Mouse (Mus musculus) midbrain, embryonic 14.5 days (tissue): ENCODE results near the gene Denr. TPM values are rescaled to one million over a fixed set of nuclear protein-coding genes. Genes with fewer than 3 reads are reported as not detected.

ENCODE experiments used
- ATAC-seq: fragments of 200-750 bp; cut with Nextera tagmentation; 2 replicates; pipeline ENCODE4 v1.8.0; 2017; ENCODE audit warnings: moderate number of reproducible peaks, moderate library complexity; ENCODE audit not compliant: low FRiP score, low TSS enrichment
- DNase-seq: peaks from one replicate; pipeline ENCODE4 v3.0.0-alpha.2; 2015
- H3K27ac ChIP-seq: fragments of 300-500 bp; sonication (generic); replicated peaks from 2 replicates; pipeline ENCODE4 v1.5.1; 2014; ENCODE audit warnings: mild to moderate bottlenecking, low read depth, low read length, moderate library complexity
- H3K27me3 ChIP-seq: fragments of 300-500 bp; sonication (generic); 2 replicates; pipeline ENCODE4 v1.6.1; 2014; ENCODE audit warnings: low read length, control low read depth, mixed read lengths; ENCODE audit not compliant: control insufficient read depth, insufficient read depth
- H3K36me3 ChIP-seq: fragments of 300-500 bp; sonication (generic); 2 replicates; pipeline ENCODE4 v1.6.1; 2014; ENCODE audit warnings: low read length, control low read depth; ENCODE audit not compliant: control insufficient read depth, insufficient read depth
- H3K4me1 ChIP-seq: fragments of 300-500 bp; sonication (generic); 2 replicates; pipeline ENCODE4 v1.6.1; 2014; ENCODE audit warnings: mild to moderate bottlenecking, antibody characterized with exemption, low read length, control low read depth; ENCODE audit not compliant: control insufficient read depth, insufficient read depth
- H3K4me2 ChIP-seq: fragments of 300-500 bp; sonication (generic); 2 replicates; pipeline ENCODE4 v1.6.1; 2014; ENCODE audit warnings: mild to moderate bottlenecking, low read length, moderate library complexity
- H3K4me3 ChIP-seq: fragments of 300-500 bp; sonication (generic); replicated peaks from 2 replicates; pipeline ENCODE4 v1.5.1; 2014; ENCODE audit warnings: low read depth, low read length
- H3K9ac ChIP-seq: fragments of 300-500 bp; sonication (generic); replicated peaks from 2 replicates; pipeline ENCODE4 v1.6.1; 2014; ENCODE audit warnings: mild to moderate bottlenecking, low read length, moderate library complexity
- H3K9me3 ChIP-seq: fragments of 300-500 bp; sonication (generic); 2 replicates; pipeline ENCODE4 v1.6.1; 2016; ENCODE audit warnings: low read length, control low read depth, mixed read lengths; ENCODE audit not compliant: control insufficient read depth
- WGBS: fragments of 180-500 bp; shearing (Covaris S2); extraction: QIAGEN DNeasy Blood & Tissue Kit; methylation state at CpG from one replicate; pipeline ENCODE4 v1.1.7; 2014; 5-methylcytosine and 5-hydroxymethylcytosine counted together
- polyA plus RNA-seq: library from polyadenylated mRNA; unstranded; fragments of >200 nt; fragmentation: Nextera tagmentation; extraction: Ambion mirVana; gene quantifications from 2 replicates; pipeline ENCODE4 v1.2.1, GENCODE M21; 2014

Gene Denr
- polyA plus RNA-seq, 1 experiment from 2014 or later: 118 TPM

- no peaks in the 10 kb centered on the region for H3K27me3 ChIP-seq
- no peaks in the 10 kb centered on the region for H3K4me1 ChIP-seq
- no peak overlapping the region for H3K4me3 ChIP-seq
- DNase-seq: no peak
- H3K27ac ChIP-seq: no peak overlapping the region
- no peak overlapping the region for H3K9ac ChIP-seq
- ATAC-seq: no peak
- H3K9me3 ChIP-seq: no peaks in the 10 kb centered on the region
- 64% methylated on average over 8 of the region's 8 CpGs for WGBS
- no peak overlapping the region for H3K4me2 ChIP-seq
- H3K36me3 ChIP-seq: no peaks in the 10 kb centered on the region
Measured at GRCm38 (mm10) chr5:123969216-123969615, 62.2 kb downstream of the Denr start.

- DNase-seq (no peak), ATAC-seq (no peak)
- no peaks in the 10 kb centered on the region; the same call in 1 of the 2 replicates for H3K27me3 ChIP-seq
- peaks cover 4% of the 10 kb centered on the region; the same call in 1 of the 2 replicates for H3K4me1 ChIP-seq
- H3K36me3 ChIP-seq: no peaks in the 10 kb centered on the region
- no peak overlapping the region for H3K4me2 ChIP-seq
- H3K4me3 ChIP-seq: no peak overlapping the region
- 88% methylated on average over 4 of the region's 4 CpGs for WGBS
- no peaks in the 10 kb centered on the region for H3K9me3 ChIP-seq
- H3K27ac ChIP-seq: no peak overlapping the region
- H3K9ac ChIP-seq: no peak overlapping the region
Measured at GRCm38 (mm10) chr5:123970576-123970975, 63.6 kb downstream of the Denr start.

- WGBS: 50% methylated on average over 6 of the region's 6 CpGs
- DNase-seq: no peak
- Histone ChIP-seq H3K27me3 (peaks cover 4% of the 10 kb centered on the region; the same call in 1 of the 2 replicates), H3K4me3 (no peak overlapping the region), H3K27ac (no peak overlapping the region), H3K9me3 (no peaks in the 10 kb centered on the region), H3K4me1 (peaks cover 4% of the 10 kb centered on the region; the same call in 1 of the 2 replicates), H3K9ac (no peak overlapping the region), H3K36me3 (no peaks in the 10 kb centered on the region), H3K4me2 (no peak overlapping the region)
- ATAC-seq: no peak
Measured at GRCm38 (mm10) chr5:123972453-123972852, 65.5 kb downstream of the Denr start.

GRCm38 (mm10) chr5:123973299-123974178, 66.6 kb downstream of the Denr start, which contains the start of gene Hip1r:
Gene Hip1r (plus strand): TSS chr5:123973628.
- Histone ChIP-seq H3K4me1 (peaks cover 4% of the 10 kb centered on the region; the same call in 1 of the 2 replicates), H3K27me3 (peaks cover 4% of the 10 kb centered on the region; the same call in 1 of the 2 replicates), H3K4me3 (peak within 1 kb of the TSS; percentile 67), H3K9ac (peak within 1 kb of the TSS; percentile 72), H3K4me2 (peak within 1 kb of the TSS; percentile 90), H3K27ac (peak within 1 kb of the TSS; percentile 62), H3K36me3 (no peaks in the 10 kb centered on the region), H3K9me3 (no peaks in the 10 kb centered on the region)
- ATAC-seq (peak; percentile 64), DNase-seq (peak; percentile 83)
- WGBS: 1% methylated on average over 106 of the region's 106 CpGs

- Histone ChIP-seq H3K9ac (peak overlapping the region; percentile 72), H3K36me3 (no peaks in the 10 kb centered on the region), H3K9me3 (no peaks in the 10 kb centered on the region), H3K4me1 (peaks cover 4% of the 10 kb centered on the region; the same call in 1 of the 2 replicates), H3K4me3 (peak overlapping the region; percentile 67), H3K27me3 (peaks cover 4% of the 10 kb centered on the region; the same call in 1 of the 2 replicates), H3K4me2 (peak overlapping the region; percentile 90), H3K27ac (peak overlapping the region; percentile 62; the same call in 1 of the 2 replicates)
- ATAC-seq: no peak
- no peak for DNase-seq
- 0% methylated on average over 14 of the region's 14 CpGs for WGBS
Measured at GRCm38 (mm10) chr5:123974179-123974485, 67.2 kb downstream of the Denr start.

GRCm38 (mm10) chr5:123974616-123975111, 67.7 kb downstream of the Denr start:
- peak; percentile 20 for DNase-seq
- no peaks in the 10 kb centered on the region for H3K9me3 ChIP-seq
- H3K4me1 ChIP-seq: peaks cover 4% of the 10 kb centered on the region; the same call in 1 of the 2 replicates
- H3K27ac ChIP-seq: no peak overlapping the region
- H3K36me3 ChIP-seq: no peaks in the 10 kb centered on the region
- 23% methylated on average over 11 of the region's 11 CpGs for WGBS
- H3K4me3 ChIP-seq: peak overlapping the region; percentile 67
- no peak for ATAC-seq
- H3K4me2 ChIP-seq: peak overlapping the region; percentile 90
- peaks cover 4% of the 10 kb centered on the region; the same call in 1 of the 2 replicates for H3K27me3 ChIP-seq
- H3K9ac ChIP-seq: no peak overlapping the region; the same call in 1 of the 2 replicates

- H3K4me2 ChIP-seq: no peak overlapping the region
Measured at GRCm38 (mm10) chr5:123975668-123976180, 68.7 kb downstream of the Denr start.

GRCm38 (mm10) chr5:123977231-123977630, 70.3 kb downstream of the Denr start:
- ATAC-seq: no peak
- Histone ChIP-seq H3K9ac (no peak overlapping the region), H3K4me1 (peaks cover 4% of the 10 kb centered on the region; the same call in 1 of the 2 replicates), H3K4me2 (no peak overlapping the region), H3K36me3 (no peaks in the 10 kb centered on the region), H3K9me3 (no peaks in the 10 kb centered on the region), H3K4me3 (no peak overlapping the region), H3K27ac (no peak overlapping the region), H3K27me3 (peaks cover 4% of the 10 kb centered on the region; the same call in 1 of the 2 replicates)
- DNase-seq: no peak
- WGBS: 50% methylated on average over 3 of the region's 3 CpGs

More at GRCm38 (mm10) chr5:123975668-123976180, 68.7 kb downstream of the Denr start:
- Histone ChIP-seq H3K9me3 (no peaks in the 10 kb centered on the region), H3K4me3 (no peak overlapping the region), H3K27me3 (peaks cover 4% of the 10 kb centered on the region; the same call in 1 of the 2 replicates), H3K4me1 (peaks cover 4% of the 10 kb centered on the region; the same call in 1 of the 2 replicates), H3K36me3 (no peaks in the 10 kb centered on the region), H3K9ac (no peak overlapping the region), H3K27ac (no peak overlapping the region)
- WGBS: 74% methylated on average over 6 of the region's 6 CpGs
- DNase-seq (no peak), ATAC-seq (no peak)
